Mouse (Mus musculus) MEL (cell line): ENCODE measurements around the gene Polr2j. TPM values are rescaled to one million over a fixed set of nuclear protein-coding genes. Genes with fewer than 3 reads are reported as not detected.
A peak's percentile ranks its signal among the peaks of the same experiment; 100 is the strongest.

Source experiments
- DNase-seq: peaks from one replicate; pipeline ENCODE4 v3.0.0; 2011; ENCODE audit warnings: low read depth, low spot score
- H3K27ac ChIP-seq: 2 replicates; pipeline ENCODE4 v1.5.1; 2012; ENCODE audit warnings: low read depth, mild to moderate bottlenecking, control low read depth, low read length, moderate library complexity; ENCODE audit not compliant: control insufficient read depth
- H3K27me3 ChIP-seq, 2 experiments: fragments of 150-350 bp in 1 of 2; sonication (generic) in 1 of 2; 2 replicates each; pipeline ENCODE4 v1.6.1; 2012; ENCODE audit warnings: low read length in 2 of 2, mild to moderate bottlenecking in 2 of 2, improper control_type of control experiment in 1 of 2, moderate library complexity in 1 of 2; ENCODE audit not compliant: insufficient read depth in 2 of 2, control insufficient read depth in 1 of 2
- H3K36me3 ChIP-seq, 2 experiments: 2 replicates each; pipeline ENCODE4 v1.6.1; 2012 to 2014; ENCODE audit warnings: low read length in 2 of 2, improper control_type of control experiment in 1 of 2, inconsistent platforms in 1 of 2, mild to moderate bottlenecking in 1 of 2; ENCODE audit not compliant: insufficient read depth in 2 of 2, control insufficient read depth in 1 of 2
- H3K4me1 ChIP-seq, 2 experiments: fragments of 150-350 bp in 1 of 2; sonication (generic) in 1 of 2; 2 replicates each; pipeline ENCODE4 v1.6.1; 2012; ENCODE audit warnings: low read length in 2 of 2, improper control_type of control experiment in 1 of 2, mild to moderate bottlenecking in 1 of 2; ENCODE audit not compliant: insufficient read depth in 2 of 2, control insufficient read depth in 1 of 2
- H3K4me3 ChIP-seq, 2 experiments: fragments of 150-350 bp in 1 of 2; sonication (generic) in 1 of 2; 2 replicates each; pipeline ENCODE4 v1.5.1; 2012; ENCODE audit warnings: low read depth in 2 of 2, low read length in 2 of 2, mild to moderate bottlenecking in 2 of 2, moderate library complexity in 2 of 2, control low read depth in 1 of 2, improper control_type of control experiment in 1 of 2; ENCODE audit not compliant: control insufficient read depth in 1 of 2, insufficient read depth in 1 of 2
- H3K79me2 ChIP-seq: 2 replicates; pipeline ENCODE4 v1.6.1; 2012; ENCODE audit warnings: mild to moderate bottlenecking, low read length, moderate library complexity; ENCODE audit not compliant: control insufficient read depth, poor library complexity, insufficient read depth
- H3K9ac ChIP-seq: 2 replicates; pipeline ENCODE4 v1.6.1; 2012; ENCODE audit warnings: low read depth, mild to moderate bottlenecking, control low read depth, low read length, moderate library complexity; ENCODE audit not compliant: control insufficient read depth, poor library complexity, severe bottlenecking
- H3K9me3 ChIP-seq: fragments of 150-350 bp; sonication (generic); replicated peaks from 2 replicates; pipeline ENCODE4 v1.6.1; 2012; ENCODE audit warnings: mild to moderate bottlenecking, low read length, improper control_type of control experiment, moderate library complexity; ENCODE audit not compliant: insufficient read depth
- BHLHE40 ChIP-seq: IDR thresholded peaks from 2 replicates; pipeline ENCODE4 v1.6.1; 2012; ENCODE audit warnings: low read depth, mild to moderate bottlenecking, inconsistent platforms, low read length, improper control_type of control experiment, borderline replicate concordance
- CHD1 ChIP-seq: IDR thresholded peaks from 2 replicates; pipeline ENCODE4 v1.6.1; 2012; ENCODE audit warnings: low read depth, mild to moderate bottlenecking, inconsistent platforms, low read length, improper control_type of control experiment
- CTCF ChIP-seq, 3 experiments: IDR thresholded peaks in 2 of 3; conservative IDR thresholded peaks in 1 of 3; 2 replicates each; pipeline ENCODE4 v1.5.1; 2011 to 2012; ENCODE audit warnings: low read length in 3 of 3, low read depth in 2 of 3, mild to moderate bottlenecking in 2 of 3, improper control_type of control experiment in 1 of 3, inconsistent platforms in 1 of 3, mixed read lengths in 1 of 3, moderate library complexity in 1 of 3; ENCODE audit not compliant: control insufficient read depth in 1 of 3, insufficient read depth in 1 of 3, poor library complexity in 1 of 3, severe bottlenecking in 1 of 3
- EP300 ChIP-seq, 2 experiments: IDR thresholded peaks; 2 replicates each; pipeline ENCODE4 v1.6.1; 2011; ENCODE audit warnings: improper control_type of control experiment in 2 of 2, low read length in 2 of 2, low read depth in 1 of 2, mild to moderate bottlenecking in 1 of 2
- ETS1 ChIP-seq: IDR thresholded peaks from 2 replicates; pipeline ENCODE4 v1.6.1; 2012; ENCODE audit warnings: low read depth, mild to moderate bottlenecking, inconsistent platforms, low read length, improper control_type of control experiment, moderate library complexity
- GABPA ChIP-seq: IDR thresholded peaks from 2 replicates; pipeline ENCODE4 v1.6.1; 2012; ENCODE audit warnings: low read depth, mild to moderate bottlenecking, inconsistent platforms, low read length, improper control_type of control experiment, moderate library complexity
- GATA1 ChIP-seq: IDR thresholded peaks from 2 replicates; pipeline ENCODE4 v1.6.1; 2011; ENCODE audit warnings: low read depth, low read length, improper control_type of control experiment
- MAFK ChIP-seq: IDR thresholded peaks from 2 replicates; pipeline ENCODE4 v1.6.1; 2011; ENCODE audit warnings: low read depth, mild to moderate bottlenecking, low read length, improper control_type of control experiment, borderline replicate concordance
- MAX ChIP-seq: IDR thresholded peaks from 2 replicates; pipeline ENCODE4 v1.6.1; 2011; ENCODE audit warnings: low read length, improper control_type of control experiment
- MAZ ChIP-seq: IDR thresholded peaks from 2 replicates; pipeline ENCODE4 v1.6.1; 2012; ENCODE audit warnings: low read depth, mild to moderate bottlenecking, inconsistent platforms, low read length, improper control_type of control experiment
- MXI1 ChIP-seq: IDR thresholded peaks from 2 replicates; pipeline ENCODE4 v1.6.1; 2011; ENCODE audit warnings: mild to moderate bottlenecking, low read depth, low read length, improper control_type of control experiment
- MYB ChIP-seq: IDR thresholded peaks from 2 replicates; pipeline ENCODE4 v1.6.1; 2011; ENCODE audit warnings: mild to moderate bottlenecking, low read depth, low read length, improper control_type of control experiment
- POLR2AphosphoS5 ChIP-seq: IDR thresholded peaks from 2 replicates; pipeline ENCODE4 v1.6.1; 2012; ENCODE audit warnings: low read depth, borderline replicate concordance, mild to moderate bottlenecking, inconsistent platforms, low read length, moderate library complexity, mixed read lengths
- RAD21 ChIP-seq: IDR thresholded peaks from 2 replicates; pipeline ENCODE4 v1.6.1; 2011; ENCODE audit warnings: mild to moderate bottlenecking, low read depth, low read length, improper control_type of control experiment
- RCOR1 ChIP-seq: IDR thresholded peaks from 2 replicates; pipeline ENCODE4 v1.6.1; 2012; ENCODE audit warnings: low read depth, mild to moderate bottlenecking, inconsistent platforms, low read length, improper control_type of control experiment
- TAL1 ChIP-seq: IDR thresholded peaks from 2 replicates; pipeline ENCODE4 v1.6.1; 2012; ENCODE audit warnings: mild to moderate bottlenecking, inconsistent platforms, low read length, moderate library complexity, mixed read lengths
- ZMIZ1 ChIP-seq: IDR thresholded peaks from 2 replicates; pipeline ENCODE4 v1.6.1; 2012; ENCODE audit warnings: low read depth, mild to moderate bottlenecking, inconsistent platforms, low read length, improper control_type of control experiment, moderate library complexity
- polyA plus RNA-seq, 2 experiments: library from polyadenylated mRNA; stranded (reverse) in 1 of 2; unstranded in 1 of 2; fragments of >175 nt in 1 of 2; fragments of >200 nt in 1 of 2; gene quantifications; 2 replicates each; pipeline versions ENCODE4 v1.2.1 to v1.2.4; 2012; ENCODE audit warnings: low replicate concordance in 2 of 2, low read depth in 1 of 2; ENCODE audit not compliant: insufficient read length in 2 of 2, insufficient read depth in 1 of 2, missing spikeins in 1 of 2
- total RNA-seq: library from RNA; depleted of rRNA; stranded (reverse); fragments of 300-350 nt; gene quantifications from 2 replicates; pipeline ENCODE4 v1.2.3, GENCODE M21; 2012

The Polr2j gene
- total and polyA plus RNA-seq, 3 experiments: 269 to 316 TPM; not detected in 1

GRCm38 (mm10) chr5:136076284-136076683 lies 40.1 kb upstream of the Polr2j start:
- H3K4me1 ChIP-seq: peaks cover 5 to 15% of the 10 kb centered on the region in 2 experiments
- no peaks in the 10 kb centered on the region for H3K27me3 ChIP-seq
- no peak for DNase-seq
- TF ChIP-seq POLR2AphosphoS5: no peak
- TF ChIP-seq MYB: no peak
- TF ChIP-seq, all 39 proteins: peak for 0
- Histone ChIP-seq H3K36me3 (peaks cover 0 to 6% of the 10 kb centered on the region in 2 experiments; a peak in 2 of 4 replicates), H3K4me3 (no peak overlapping the region), H3K79me2 (no peaks in the 10 kb centered on the region), H3K9ac (no peak overlapping the region), H3K27ac (no peak overlapping the region), H3K9me3 (no peaks in the 10 kb centered on the region)

DNA sequence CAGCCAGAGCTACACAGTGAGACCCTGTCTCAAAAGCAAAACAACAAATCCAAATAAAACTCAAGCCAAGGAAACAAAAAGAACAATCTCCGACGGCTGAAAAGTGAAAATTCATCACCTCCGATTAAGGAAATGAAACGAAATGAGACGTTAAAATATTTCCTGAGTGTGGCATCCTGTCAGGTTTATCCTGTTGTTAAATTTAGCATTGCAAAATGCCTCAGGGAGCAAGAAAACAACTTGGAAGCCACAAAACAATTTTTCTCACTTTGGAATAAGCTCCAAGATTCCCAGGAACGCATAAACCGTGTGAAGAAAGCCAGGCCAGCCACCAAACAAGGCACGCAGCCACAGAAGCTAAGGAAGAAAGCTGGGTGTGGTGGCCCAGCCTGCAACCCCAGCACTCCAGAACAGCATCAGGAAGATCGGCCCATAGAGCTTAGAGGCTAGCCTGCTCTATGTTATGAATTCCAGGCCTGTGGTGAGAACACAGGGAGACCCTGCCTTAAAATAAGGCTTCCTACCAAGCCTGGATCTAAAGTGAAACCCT lies 39.4 kb upstream of the Polr2j start:
- H3K4me1 ChIP-seq: peaks cover 5 to 15% of the 10 kb centered on the region in 2 experiments
- no peaks in the 10 kb centered on the region for H3K27me3 ChIP-seq
- no peak for DNase-seq
- H3K36me3 ChIP-seq: peaks cover 0 to 6% of the 10 kb centered on the region in 2 experiments; a peak in 2 of 4 replicates
- no peak overlapping the region for H3K4me3 ChIP-seq
- H3K9me3 ChIP-seq: no peaks in the 10 kb centered on the region
- H3K79me2 ChIP-seq: no peaks in the 10 kb centered on the region
- no peak overlapping the region for H3K27ac ChIP-seq
- TF ChIP-seq GATA1 (no peak), EP300 (IDR thresholded peaks at IDR 0.05; ENCODE audit: low read depth in 1 of 2, low read length in 2 of 2) (no peak), CTCF (IDR thresholded peaks at IDR 0.05 in 2 of 3, conservative IDR thresholded peaks at IDR 0.05 in 1 of 3; ENCODE audit: control insufficient read depth in 1 of 3, insufficient read depth in 1 of 3, low read depth in 2 of 3, low read length in 3 of 3, poor library complexity in 1 of 3, severe bottlenecking in 1 of 3) (no peak), MXI1 (no peak), RAD21 (no peak), GABPA (no peak), TAL1 (no peak), MAFK (no peak)
- TF ChIP-seq, all 39 proteins: peak for 0
- H3K9ac ChIP-seq: no peak overlapping the region

GRCm38 (mm10) chr5:136078136-136078535 lies 38.3 kb upstream of the Polr2j start:
- Histone ChIP-seq H3K79me2 (no peaks in the 10 kb centered on the region), H3K9ac (no peak overlapping the region), H3K36me3 (peaks cover 0 to 6% of the 10 kb centered on the region in 2 experiments; a peak in 2 of 4 replicates), H3K4me1 (peaks cover 5 to 18% of the 10 kb centered on the region in 2 experiments), H3K9me3 (no peaks in the 10 kb centered on the region), H3K4me3 (no peak overlapping the region), H3K27ac (no peak overlapping the region), H3K27me3 (no peaks in the 10 kb centered on the region)
- TF ChIP-seq EP300 (IDR thresholded peaks at IDR 0.05; ENCODE audit: low read depth in 1 of 2, low read length in 2 of 2): peak; percentile 8 to 43; a peak in 1 of 4 replicates
- TF ChIP-seq BHLHE40: no peak
- no peak for TF ChIP-seq MAZ
- TF ChIP-seq GATA1: 0 out of 2 replicates have a peak, but pooled peaks have one; percentile 7
- TF ChIP-seq MAX: no peak
- no peak for TF ChIP-seq ETS1
- TF ChIP-seq RCOR1: no peak
- TF ChIP-seq ZMIZ1: no peak
- no peak for TF ChIP-seq CHD1
- peak; percentile 51; the same call in 1 of the 2 replicates for TF ChIP-seq MYB
- DNase-seq: peak; percentile 31
